Mouse (Mus musculus) heart, adult 18-20 months (tissue): Measurements from ENCODE around the gene Rps19bp1. TPM values are rescaled to one million over a fixed set of nuclear protein-coding genes. Genes with fewer than 3 reads are reported as not detected.
A peak's percentile ranks its signal among the peaks of the same experiment; 100 is the strongest.

Source experiments
- DNase-seq, 2 experiments: peaks; one replicate each; pipeline ENCODE4 v3.0.0; 2021 to 2022; ENCODE audit warnings: mixed read lengths in 1 of 2
- total RNA-seq, 2 experiments: library from RNA; stranded (reverse); gene quantifications; 2 replicates each; pipeline ENCODE4 v1.2.3; 2021

The Rps19bp1 gene
- total RNA-seq, 2 experiments from 2014 or later: 17.0 to 17.4 TPM

DNA sequence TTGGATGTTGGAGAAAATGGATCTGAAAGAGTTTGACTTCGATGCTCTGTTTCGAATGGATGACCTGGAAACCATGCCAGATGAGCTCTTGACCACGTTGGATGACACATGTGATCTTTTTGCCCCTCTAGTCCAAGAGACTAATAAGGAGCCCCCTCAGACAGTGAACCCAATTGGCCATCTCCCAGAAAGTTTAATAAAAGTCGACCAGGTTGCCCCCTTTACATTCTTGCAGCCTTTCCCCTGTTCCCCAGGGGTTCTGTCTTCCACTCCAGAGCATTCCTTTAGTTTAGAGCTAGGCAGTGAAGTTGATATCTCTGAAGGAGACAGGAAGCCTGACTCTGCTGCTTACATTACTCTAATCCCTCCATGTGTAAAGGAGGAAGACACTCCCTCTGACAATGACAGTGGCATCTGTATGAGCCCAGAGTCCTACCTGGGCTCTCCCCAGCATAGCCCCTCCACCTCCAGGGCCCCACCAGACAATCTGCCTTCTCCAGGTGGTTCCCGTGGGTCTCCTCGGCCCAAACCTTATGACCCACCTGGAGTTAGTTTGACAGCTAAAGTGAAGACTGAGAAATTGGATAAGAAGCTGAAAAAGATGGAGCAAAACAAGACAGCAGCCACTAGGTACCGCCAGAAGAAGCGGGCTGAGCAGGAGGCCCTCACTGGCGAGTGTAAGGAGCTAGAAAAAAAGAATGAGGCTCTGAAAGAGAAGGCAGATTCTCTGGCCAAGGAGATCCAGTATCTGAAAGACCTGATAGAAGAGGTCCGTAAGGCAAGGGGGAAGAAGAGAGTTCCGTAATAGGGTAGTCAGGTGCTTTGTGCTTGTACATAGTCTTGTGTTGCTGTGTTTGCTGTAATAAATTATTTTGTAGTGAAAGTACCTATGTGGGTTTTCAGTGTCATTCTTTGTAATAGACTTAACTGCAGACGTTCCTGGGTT is 7.2 kb downstream of the Rps19bp1 start:
- no peak for DNase-seq

DNA sequence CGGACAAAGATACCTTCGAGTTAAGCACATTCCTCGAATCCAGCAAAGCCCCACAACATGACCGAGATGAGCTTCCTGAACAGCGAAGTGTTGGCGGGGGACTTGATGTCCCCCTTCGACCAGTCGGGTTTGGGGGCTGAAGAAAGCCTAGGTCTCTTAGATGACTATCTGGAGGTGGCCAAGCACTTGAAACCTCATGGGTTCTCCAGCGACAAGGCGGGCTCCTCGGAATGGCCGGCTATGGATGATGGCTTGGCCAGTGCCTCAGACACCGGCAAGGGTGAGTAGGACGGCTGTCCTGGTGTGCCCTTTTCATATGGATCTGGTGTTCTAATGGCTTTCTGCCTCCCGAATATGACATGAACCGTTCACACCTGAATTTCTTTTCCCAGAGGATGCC is 7.9 kb downstream of the Rps19bp1 start:
- no peak for DNase-seq

DNA sequence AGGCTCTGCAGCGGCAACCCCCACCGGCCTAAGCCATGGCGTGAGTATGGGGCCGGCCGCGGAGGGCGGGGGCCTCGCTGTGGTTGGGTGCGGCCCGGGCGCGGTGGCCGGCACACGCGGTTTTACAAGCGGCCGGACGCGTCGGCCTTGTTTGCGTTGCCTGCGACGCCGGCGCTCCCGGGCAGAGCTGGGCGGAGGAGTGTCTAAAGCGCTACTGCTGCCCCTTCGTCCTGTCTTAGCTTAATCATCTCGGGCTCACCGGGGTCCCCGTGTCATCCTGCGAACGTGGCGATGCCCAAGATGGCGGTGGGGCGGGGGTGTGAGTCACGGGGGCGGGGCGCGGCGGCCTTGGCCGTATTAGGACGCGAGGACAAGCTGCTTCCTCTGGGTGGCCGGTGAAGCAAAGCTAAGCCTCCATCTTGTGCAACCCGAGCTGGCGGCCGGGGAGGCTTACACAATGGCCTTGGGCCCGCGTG is 8.4 kb downstream of the Rps19bp1 start:
- DNase-seq: peak; percentile 83 to 87

DNA sequence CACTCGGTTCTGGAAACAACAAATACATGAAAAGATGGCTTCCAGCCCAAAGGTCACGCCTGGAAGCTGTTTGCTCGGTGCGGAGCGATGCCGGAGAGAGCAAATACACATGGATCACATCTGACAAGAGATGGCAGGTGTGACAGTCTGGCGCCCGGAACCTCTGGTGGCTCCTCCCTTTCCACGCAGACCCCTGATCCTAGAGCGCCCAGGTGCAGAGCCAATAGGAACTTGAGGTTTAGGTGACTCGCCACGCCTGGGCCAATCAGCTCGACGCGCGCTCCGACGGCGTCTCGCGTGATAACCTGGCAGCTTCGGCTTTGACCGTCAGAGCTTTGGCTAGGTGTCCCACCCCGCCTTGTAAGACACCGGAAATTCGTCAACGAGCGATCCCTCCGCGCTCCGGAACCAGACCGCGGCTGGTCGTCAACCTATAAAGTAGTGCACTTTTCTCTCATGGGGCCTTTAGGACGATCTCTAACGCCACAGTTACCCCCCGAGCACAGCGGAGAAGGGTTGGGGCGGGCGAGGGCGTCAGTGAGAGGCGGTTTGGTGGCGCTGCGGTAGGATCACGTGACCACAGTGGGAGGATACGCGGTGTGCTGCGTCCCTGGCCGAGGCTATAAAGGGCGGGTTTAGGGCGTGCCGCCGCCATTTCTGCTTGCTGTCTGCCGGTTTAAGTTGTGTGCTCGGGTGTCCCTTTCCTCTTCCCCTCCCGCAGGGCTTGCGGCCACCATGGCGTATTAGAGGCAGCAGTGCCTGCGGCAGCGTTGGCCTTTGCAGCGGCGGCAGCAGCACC is 9.1 kb downstream of the Rps19bp1 start, which contains the start of gene Atf4:
Atf4 (plus strand) TSS at position 338 of the 799 bp plus-strand sequence.
- peak; percentile 98 to 99 for DNase-seq

DNA sequence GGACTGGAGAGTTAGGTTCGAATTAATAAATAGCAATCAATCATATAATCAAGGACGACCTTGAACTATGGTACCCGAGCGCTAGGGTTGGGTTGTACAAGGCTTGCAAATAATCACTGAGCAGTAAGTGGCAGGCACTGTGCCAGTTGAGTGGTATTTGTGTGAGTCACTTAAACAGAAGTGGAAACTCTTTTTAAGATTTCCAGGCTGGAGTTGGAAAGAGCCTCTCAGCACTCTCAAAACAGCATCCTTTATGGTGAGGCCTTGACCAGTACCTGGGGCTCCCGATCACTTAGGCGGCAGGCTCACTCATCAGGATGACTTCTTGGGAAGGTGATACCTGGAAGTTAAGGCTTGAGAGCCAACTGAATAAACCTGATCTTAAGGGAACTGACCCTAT is 9.9 kb downstream of the Rps19bp1 start:
- DNase-seq: no peak

DNA sequence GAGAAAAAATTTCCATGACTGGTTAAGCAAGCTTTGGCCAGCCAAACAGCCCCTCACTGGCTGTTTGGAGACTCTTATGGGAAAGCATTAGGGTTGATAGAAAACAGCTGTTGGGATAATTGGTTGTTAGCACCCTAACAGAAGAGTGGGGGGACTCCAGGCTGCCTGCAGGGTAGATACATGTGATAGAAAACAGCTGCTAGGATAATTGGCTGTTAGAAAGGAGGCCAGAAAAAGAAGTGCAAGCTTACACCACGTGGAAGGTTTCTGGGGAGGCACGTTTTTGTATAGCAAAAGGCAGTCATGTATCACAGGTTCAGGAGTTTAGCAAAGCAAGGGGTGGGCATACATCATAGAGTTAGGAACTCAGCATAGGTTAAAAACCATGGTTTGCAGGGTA is 10.6 kb downstream of the Rps19bp1 start:
- DNase-seq: no peak

DNA sequence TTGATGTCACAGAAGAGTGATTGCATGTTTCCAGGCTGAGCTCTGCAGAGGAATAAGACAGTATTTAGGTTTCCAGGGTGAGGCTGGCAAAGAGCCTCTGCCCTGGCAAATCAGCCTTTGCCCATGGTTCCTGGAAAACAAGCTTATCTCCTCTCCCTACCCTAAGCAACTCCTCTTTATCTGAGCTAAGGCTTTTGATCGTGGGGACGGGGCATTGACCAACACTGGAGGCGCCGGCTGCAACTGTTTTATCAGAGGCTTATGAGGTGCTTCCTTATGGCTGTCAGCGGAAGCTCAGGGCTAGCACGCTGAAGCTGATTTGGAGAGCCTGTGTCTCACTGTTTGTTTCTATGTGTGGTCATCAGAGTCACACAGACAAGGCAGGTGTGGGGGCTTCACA is 13.5 kb downstream of the Rps19bp1 start:
- no peak for DNase-seq

DNA sequence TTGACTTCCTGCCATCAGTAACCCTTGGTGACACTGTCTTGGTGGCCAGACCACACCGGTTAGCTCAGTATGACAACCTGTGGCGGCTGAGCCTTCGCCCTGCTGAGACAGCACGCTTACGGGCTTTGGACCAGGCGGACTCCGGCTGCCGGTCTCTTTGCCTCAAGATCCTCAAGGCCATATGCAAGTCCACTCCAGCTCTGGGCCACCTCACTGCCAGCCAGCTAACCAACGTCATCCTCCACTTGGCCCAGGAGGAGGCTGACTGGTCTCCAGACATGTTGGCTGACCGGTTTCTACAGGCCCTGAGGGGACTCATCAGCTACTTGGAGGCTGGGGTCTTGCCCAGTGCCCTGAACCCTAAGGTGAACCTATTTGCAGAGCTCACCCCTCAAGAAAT is 14.4 kb downstream of the Rps19bp1 start:
- DNase-seq: no peak

DNA sequence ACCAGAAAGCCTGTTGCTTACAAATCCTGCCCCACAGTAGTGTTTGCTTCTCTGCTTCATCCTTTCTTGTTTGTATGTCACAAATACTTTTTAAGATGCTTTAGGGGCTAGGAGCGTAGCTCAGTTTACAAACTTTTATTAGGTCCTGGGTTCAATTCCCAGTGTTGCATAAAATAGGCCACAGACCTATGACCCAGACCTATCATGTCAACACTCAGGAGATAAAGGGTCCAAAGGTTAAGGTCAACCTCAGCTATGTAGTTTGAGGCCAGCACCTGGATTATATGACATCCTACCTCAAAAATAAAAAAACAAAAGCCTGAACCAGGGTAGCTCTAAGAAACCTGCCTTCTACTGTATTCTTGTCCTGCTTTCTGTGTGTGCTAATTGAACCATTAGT is 15.5 kb downstream of the Rps19bp1 start:
- DNase-seq: no peak

DNA sequence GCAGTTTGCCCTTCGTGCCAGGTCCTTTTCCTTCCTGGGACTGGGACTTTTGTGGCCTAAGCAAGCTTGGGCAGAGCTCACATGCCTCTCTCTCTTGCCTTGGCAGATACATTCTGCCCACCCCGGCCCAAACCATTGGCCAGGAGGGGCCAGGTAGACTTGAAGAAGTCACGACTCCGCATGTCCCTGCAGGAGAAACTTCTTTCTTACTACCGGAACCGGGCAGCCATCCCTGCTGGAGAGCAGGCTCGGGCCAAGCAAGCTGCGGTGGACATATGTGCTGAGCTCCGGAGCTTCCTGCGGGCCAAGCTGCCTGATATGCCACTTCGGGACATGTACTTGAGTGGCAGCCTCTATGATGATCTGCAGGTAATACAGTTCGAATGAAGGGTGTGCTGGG is 16.0 kb downstream of the Rps19bp1 start:
- no peak for DNase-seq

DNA sequence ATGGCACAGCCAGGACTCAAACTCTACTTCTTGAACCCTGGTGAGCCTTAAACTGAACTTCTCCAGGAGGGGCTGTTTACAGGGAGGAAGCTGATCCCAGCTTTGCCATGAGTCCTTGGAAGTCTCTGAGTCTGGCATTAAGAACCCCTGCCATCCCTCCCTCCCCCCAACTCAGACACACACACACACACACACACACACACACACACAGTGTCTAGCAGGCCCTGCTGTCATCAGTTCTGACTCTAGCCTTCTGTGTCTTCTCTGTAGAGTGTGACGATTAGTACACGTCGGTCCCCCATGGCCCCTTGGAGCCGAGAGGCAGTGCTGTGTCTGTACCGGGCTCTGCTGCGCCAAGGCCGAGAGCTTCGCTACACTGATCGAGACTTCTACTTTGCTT is 28.6 kb downstream of the Rps19bp1 start, which contains the start of gene AC140267.1:
AC140267.1 (plus strand) TSS at position 301 of the 400 bp plus-strand sequence.
- no peak for DNase-seq

DNA sequence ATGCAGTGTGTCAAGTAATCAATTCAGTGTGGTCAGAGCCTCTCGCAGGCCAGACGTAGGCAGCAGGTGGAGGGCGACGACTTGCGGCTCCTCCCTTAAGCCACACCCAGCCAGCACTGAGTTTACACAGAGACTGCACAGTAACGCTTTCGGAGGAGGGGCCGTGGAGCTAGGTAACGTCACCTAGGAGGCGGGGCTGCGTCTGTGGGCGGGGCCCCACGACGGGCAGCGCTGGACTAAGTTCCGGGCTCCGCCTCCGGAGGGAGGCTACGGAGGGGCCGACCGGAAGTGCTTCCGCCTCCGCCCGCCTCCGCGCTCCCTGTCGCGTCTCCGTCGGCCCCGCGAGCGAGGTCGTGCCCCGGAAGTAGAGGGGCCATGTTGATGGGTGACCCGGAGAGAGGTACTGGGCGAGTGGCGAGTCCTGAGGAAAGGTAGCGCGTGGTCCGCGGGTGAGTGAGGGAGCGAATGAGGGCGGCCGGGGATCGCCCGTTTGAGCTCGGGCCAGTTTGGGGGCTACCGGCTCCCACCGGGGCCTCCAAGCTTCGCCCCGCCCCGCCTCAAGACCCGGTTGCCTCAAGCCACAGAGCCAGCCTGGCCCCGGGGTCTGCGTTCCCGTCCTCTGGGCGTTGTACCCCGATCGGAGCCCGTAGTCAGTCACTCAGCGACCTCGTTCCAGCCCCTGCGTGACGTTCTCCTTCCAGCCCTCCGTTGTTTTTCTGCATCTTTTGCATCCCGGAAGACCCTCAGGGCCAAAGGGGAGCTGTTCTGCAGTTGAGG is 30.2 kb downstream of the Rps19bp1 start, which contains the start of gene Mief1:
Mief1 (plus strand) TSS at position 286 of the 777 bp plus-strand sequence.
- peak; percentile 98 to 99 for DNase-seq

DNA sequence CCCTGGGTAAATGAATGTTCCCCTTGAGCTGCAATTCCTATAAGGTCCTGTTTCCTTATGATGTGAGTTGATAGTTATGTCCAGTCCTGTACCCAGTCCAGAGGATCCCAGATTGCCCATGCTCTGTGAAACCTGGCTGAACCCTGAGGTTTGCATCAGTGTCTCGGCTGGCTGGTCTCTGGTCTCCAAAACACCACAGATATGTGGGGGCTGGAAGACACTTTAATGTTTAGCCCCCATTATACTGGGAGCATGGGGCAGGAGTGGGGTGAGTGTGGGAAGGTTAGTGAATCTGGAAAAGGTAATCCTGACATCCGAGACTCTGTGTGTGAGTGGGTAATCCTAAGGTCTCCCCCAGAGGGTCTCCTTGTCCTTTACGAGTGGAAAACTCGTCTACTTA is 31.1 kb downstream of the Rps19bp1 start:
- no peak for DNase-seq

DNA sequence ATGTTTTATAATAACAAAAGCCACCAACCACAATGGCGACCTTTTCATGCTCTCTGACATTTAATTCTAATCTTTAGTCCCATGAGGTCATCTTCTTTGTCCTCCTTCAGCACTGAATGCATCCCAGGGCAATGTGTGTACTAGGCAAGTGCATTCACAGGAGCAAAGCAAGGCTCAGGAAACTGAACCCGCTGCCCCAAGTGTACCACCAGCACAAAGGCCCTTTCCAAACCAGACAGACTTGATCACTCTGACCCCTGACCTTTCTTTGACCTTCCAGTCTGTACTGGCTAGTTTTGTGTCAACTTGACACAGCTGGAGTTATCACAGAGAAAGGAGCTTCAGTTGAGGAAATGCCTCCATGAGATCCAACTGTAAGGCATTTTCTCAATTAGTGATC is 31.8 kb downstream of the Rps19bp1 start:
- no peak for DNase-seq

DNA sequence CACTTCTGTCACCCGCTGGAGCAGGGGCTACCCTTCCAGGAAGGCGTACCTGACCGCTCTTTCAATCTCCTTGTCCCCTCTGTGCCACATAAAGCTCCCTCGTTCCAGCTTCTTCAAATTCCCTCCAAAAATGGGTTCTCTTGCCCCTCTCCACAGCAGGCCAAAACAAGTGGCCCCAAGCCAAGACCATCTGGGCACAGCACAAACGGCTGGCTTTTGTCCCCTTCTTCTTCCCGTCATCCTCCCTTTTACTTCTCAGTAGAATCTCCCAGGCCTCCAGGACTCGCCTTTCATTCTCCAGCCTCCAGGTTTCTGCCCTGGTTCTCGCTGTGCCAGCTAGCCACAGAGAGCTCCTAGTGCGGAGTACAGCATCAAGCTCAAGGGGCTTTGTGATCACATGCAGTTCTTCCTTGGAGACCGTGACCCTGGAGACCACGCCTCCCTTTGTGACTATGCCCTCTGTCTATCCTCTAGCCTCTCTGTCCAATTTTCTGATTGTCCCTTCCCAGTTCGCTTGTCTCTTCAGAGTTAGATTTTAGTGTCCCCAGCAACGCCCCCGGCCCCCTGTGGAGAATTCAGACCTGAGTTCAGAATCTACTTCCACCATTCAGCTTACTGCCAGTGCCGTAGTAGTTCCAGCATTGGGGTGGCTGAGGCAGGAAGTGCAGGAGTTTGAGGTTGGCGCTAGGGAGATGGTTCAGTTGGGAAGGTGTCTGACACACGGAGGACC is 35.9 kb downstream of the Rps19bp1 start:
- no peak for DNase-seq

DNA sequence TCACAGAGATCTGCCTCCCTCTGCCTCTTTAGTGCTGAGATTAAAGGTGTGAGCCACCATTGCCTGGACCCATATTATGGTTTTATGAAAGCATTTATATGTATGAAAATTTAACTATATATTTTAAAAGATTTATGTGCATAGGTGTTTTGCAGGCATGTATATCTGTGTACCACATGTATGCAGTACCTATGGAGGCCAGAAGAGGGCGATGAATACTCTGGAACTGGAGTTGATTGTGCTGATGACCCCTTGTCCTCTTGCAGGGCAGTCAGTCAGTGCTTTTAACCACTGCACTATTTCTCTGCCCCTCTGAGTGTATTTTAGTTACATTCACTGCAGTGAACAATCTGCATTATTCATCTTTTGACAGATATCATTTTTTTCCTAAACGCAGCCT is 38.3 kb downstream of the Rps19bp1 start:
- DNase-seq: peak; percentile 33 to 73

DNA sequence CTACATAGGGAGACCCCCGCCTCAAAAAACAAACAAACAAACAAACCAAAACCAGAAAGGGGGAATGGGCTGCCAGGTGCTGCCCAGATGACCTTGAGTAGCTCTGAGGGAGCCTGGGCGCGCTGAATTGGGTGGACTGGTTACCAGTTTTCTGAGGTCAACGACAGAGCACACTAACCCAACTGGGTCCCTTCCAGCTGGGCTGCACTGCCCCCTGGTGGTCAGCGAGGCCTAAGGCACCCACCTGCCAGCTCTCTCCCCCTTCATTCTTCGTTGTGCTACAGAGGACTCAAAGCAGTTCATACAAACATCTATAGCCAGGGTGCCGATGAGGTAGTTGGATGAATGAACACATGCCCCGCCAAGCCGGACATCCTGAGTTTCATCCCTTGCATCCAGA is 38.9 kb downstream of the Rps19bp1 start:
- DNase-seq: peak; percentile 48 to 84

DNA sequence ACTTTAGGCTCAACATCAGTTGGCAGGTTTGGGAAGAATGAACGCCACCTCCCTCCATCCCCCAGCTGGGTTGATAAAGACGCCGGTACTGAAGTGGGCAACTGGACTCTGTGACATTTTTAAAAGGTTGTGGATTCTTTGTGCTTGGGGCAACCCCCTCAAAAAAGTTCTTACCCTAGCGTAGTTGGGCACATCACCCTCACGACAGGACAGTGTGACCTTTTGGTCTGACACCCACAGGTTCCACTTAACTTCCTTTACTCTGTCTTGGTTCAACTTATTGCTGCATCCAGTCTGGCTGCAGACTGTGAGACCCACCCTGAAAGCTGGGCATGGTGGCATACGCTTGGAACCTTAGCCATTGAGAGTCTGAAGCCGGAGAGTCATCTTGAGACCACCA is 40.4 kb downstream of the Rps19bp1 start:
- DNase-seq: no peak

DNA sequence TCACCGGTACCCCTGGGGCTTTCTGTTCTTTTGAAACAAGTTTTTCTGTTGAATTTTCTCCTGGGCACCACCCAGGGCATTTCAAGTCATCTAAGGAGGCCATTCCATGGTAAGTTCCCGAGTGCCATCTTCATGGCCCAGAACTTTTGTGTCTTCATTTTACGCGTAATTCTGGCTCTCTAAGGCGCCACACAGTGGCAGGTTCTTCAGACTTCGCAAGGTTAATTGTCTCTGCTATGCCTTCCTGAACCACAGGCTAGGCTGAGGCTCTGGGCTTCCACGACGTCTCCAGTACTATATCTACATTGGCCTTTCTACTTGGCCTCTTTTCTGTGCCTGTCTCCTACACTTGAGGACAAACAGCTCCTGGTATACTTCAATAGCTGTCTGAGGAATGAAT is 43.1 kb downstream of the Rps19bp1 start:
- DNase-seq: no peak

DNA sequence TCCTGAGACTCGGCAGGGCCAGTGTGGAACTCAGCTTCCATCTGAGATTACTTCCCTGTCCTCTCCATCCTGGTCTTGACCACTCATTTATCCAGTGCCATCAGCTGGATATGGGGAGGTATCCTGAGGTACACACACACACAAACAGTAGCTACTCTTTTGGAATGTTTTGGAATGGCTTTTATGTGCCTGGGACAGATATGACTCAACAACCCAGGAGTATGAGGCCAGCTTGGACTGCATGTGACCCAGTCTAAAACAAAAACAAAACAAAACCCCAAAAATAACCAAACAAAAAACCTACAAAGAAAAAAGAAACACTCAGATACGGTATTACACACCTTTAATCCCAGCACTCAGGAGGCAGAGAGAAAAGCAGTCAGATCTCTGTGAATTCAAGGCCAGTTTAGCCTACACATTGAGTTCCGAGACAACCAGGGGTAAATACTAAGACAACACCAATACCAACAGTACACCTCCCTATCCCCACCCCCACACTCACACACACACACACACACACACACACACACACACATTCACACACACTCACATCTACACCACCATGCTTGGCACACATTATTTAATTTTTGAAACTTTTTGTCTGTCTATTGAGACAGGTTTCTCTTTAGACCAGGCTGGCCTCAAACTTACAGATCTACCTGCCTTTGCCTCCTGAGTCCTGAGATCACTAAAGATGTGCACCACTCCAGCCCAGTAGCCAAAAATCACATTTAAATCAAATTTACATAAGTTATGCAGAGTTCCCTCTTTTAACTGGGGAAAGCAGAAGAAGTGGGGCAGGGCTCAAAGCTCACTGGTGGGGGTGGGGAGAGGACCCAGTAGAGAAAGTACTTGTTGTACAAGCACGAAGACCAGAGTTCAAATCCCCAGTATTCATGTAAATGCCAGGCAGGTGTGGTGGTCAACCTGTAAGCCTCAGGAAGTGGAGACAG is 44.1 kb downstream of the Rps19bp1 start:
- DNase-seq: no peak
